Mouse (Mus musculus) cerebellum, adult 2 months (tissue): Measurements from ENCODE around the gene Crygc.

Experiments
- CTCF ChIP-seq: fragments of 200-500 bp; IDR thresholded peaks from 2 replicates; pipeline ENCODE4 v1.5.1; 2011; ENCODE audit warnings: low read depth, mild to moderate bottlenecking, control low read depth, low read length, moderate library complexity, borderline replicate concordance; ENCODE audit not compliant: insufficient read depth
- POLR2A ChIP-seq: fragments of 200-500 bp; IDR thresholded peaks from 2 replicates; pipeline ENCODE4 v1.6.1; 2011; ENCODE audit warnings: low read length, control low read depth, borderline replicate concordance; ENCODE audit not compliant: insufficient read depth

- no peak for TF ChIP-seq CTCF
- TF ChIP-seq POLR2A: no peak
Observed at GRCm38 (mm10) chr1:65122574-65123372, 49.3 kb upstream of the Crygc start, which contains the start of gene D630023F18Rik.
